In the genomic region with DNA sequence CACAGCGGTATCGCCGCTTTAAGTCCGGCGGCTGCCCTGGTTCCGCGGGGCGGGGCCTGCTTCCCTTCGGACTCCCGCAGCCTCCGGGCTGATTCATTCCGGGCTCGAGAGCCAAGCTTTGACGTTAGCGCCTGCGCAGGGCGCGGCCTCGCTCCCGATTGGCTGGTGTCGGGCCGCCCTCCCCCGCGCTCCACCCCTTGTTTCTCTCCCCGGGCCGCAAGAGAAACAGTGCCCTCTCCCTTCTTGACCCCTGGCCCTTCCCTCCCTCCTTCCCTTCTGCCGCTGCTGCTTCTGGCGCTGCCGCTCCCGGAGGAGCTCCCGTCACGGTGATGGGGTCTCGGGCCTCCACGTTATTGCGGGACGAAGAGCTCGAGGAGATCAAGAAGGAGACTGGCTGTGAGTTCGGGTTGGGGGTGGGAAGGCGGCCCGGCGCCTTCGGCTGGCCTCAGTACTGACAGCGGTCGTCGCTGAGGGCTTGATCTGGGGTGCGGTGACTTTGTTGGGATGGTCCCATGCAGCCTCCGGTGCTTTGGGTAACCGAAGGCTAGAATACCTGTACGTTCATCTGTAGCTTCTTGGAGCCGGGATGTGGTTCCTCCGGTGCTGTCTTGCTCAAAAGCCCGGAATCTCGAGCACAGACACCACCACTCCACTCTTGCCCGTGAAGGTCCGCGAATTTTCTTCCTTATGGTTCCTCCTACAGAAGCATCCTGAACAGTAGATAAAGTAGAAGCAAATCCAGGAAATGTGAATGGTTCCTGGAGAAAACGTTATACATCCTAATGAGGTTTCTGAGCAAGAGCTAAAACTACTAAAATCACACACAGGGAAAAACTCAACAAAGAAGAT, we compare ENCODE assay signal across 8 mouse cellular contexts. TPM values are rescaled to one million over a fixed set of nuclear protein-coding genes. Genes with fewer than 3 reads are reported as not detected.
DNase-seq lines count a peak whose midpoint lies in the region; ATAC-seq lines count a peak whose summit lies in the region.

Gene Exd1, minus strand, starts transcription at position 106 of the 849 bp plus-strand sequence.
Gene Chp1, plus strand, starts transcription at position 176 of the 849 bp plus-strand sequence.

- H3K36me3 ChIP-seq in hindbrain, embryonic 15.5 days: no peaks in the 10 kb centered on the region

- peak within 1 kb of the TSS; percentile 62 for H3K4me2 ChIP-seq in hindbrain, embryonic 15.5 days

- H3K4me3 ChIP-seq in hindbrain, embryonic 15.5 days: peak within 1 kb of the TSS; percentile 87

- peak; percentile 93 for DNase-seq in T-cell, adult 2 months (ENCODE audit: low spot score)
- DNase-seq in cerebellum, postnatal 36 days: peak; percentile 99 to 100
- DNase-seq in frontal cortex, postnatal 36 days (ENCODE audit: low spot score in 2 of 2): peak; percentile 98 to 99
- peak; percentile 94 for DNase-seq in left cerebral cortex, adult 11 months (ENCODE audit: low spot score)
- DNase-seq in lung, postnatal 4 days: peak; percentile 99 to 100
- peak; percentile 99 for DNase-seq in retina, postnatal 7 days (ENCODE audit: low read depth, low spot score)
- DNase-seq in urinary bladder, adult 2 months (ENCODE audit: low spot score): peak; percentile 95

- H3K9ac ChIP-seq in hindbrain, embryonic 15.5 days: peak within 1 kb of the TSS; percentile 72

- WGBS in hindbrain, embryonic 15.5 days: under 1% methylated on average over 57 of the region's 57 CpGs

- no peaks in the 10 kb centered on the region for H3K27me3 ChIP-seq in hindbrain, embryonic 15.5 days

- H3K9me3 ChIP-seq in hindbrain, embryonic 15.5 days: no peaks in the 10 kb centered on the region

- peak within 1 kb of the TSS; percentile 83 for H3K27ac ChIP-seq in hindbrain, embryonic 15.5 days (replicated peaks)

- peak; percentile 99 for ATAC-seq in hindbrain, embryonic 15.5 days (ENCODE audit: low FRiP score, low read depth)

- H3K4me1 ChIP-seq in hindbrain, embryonic 15.5 days (replicated peaks): peaks cover 23% of the 10 kb centered on the region

RNA-seq across cellular contexts. Expression of gene Exd1, which starts in this region (rescaled TPM):
- polyA plus RNA-seq in hindbrain, embryonic 15.5 days (2015; fragmentation: Nextera tagmentation; extraction: Ambion mirVana): 0.47 and 0.60 TPM in 2 replicates
- polyA plus RNA-seq in urinary bladder, adult 2 months (2012; rRNA removed): 3.1 TPM in 2 replicates

RNA-seq across cellular contexts. Expression of gene Chp1, which starts in this region (rescaled TPM):
- polyA plus RNA-seq in hindbrain, embryonic 15.5 days (2015; fragmentation: Nextera tagmentation; extraction: Ambion mirVana): 54.9 and 55.4 TPM in 2 replicates
- 133 and 134 TPM in 2 replicates for polyA plus RNA-seq in urinary bladder, adult 2 months (2012; rRNA removed)

Comparison
In these comparisons a context has a peak if more than half of its experiments do, and no peak if none do; other contexts are left out.
1. Peak in every context shown above with its lines: DNase-seq, ATAC-seq, H3K4me3 ChIP-seq and H3K27ac ChIP-seq.